Mouse (Mus musculus) monocyte, adult 2 months (primary cell): ENCODE data around the gene Layn.

Experiments
- DNase-seq, 2 experiments: peaks; one replicate each; pipeline ENCODE4 v3.0.0; 2022; ENCODE audit warnings: low spot score in 2 of 2, low read depth in 1 of 2

The Layn gene

DNA sequence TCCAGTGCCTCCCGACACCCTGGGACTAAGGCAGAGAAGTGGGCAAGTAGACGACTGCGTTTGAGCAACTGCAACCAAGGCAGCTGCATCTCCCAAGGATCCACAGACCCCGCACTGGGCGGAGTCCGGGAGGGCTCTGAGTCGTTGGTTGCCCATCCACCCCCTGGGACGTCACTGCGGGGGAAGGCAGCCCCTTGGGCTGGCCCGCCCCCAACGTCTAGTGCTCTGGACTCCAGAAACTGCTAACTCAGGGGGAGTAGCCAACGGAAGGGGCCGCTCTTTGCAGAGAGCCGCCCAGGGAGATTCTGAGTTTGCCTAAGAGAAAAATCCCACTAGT lies at the start of gene Layn:
TSS of gene Layn (minus strand) at position 116 of the 337 bp plus-strand sequence.
- peak; percentile 30 for DNase-seq

DNA sequence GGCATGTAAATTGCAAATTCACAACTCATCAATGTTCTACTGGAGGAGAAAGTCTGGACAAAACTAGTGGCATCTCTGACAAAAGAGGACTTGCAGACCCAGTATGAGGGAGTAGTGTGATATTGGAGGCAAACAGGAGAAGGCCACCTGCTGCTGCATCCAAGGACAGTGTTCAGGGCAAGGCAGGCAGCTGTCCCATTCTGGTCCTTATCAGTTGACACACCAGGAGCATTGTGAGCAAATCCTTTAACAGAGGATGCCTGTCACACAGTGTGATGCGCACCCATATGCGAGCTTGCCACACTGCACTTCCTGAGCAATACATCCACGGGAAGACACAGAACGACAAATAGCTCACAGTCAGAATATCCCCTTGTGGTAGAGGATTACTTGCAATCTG lies 37.9 kb upstream of the Layn start:
- DNase-seq, result no peak

DNA sequence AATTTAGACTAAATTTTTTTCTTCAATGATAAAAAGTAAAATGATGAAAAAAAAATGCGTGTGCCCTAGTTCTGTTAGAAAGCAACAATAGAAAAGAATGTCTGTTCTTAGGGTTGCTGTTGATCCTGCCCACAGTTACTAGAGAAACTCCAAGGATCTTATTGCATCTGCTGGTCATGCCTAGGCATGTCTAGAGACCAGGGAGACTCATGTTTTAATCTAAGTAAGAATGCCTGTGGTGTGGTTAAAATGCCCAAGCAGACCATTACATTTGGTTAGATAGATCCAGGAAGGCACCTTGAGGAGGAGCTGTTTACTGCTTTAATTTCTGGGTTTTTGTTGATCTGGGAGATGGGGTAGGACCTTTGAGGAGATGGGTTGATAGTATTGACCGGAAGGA lies 28.9 kb upstream of the Layn start:
- DNase-seq, result no peak

DNA sequence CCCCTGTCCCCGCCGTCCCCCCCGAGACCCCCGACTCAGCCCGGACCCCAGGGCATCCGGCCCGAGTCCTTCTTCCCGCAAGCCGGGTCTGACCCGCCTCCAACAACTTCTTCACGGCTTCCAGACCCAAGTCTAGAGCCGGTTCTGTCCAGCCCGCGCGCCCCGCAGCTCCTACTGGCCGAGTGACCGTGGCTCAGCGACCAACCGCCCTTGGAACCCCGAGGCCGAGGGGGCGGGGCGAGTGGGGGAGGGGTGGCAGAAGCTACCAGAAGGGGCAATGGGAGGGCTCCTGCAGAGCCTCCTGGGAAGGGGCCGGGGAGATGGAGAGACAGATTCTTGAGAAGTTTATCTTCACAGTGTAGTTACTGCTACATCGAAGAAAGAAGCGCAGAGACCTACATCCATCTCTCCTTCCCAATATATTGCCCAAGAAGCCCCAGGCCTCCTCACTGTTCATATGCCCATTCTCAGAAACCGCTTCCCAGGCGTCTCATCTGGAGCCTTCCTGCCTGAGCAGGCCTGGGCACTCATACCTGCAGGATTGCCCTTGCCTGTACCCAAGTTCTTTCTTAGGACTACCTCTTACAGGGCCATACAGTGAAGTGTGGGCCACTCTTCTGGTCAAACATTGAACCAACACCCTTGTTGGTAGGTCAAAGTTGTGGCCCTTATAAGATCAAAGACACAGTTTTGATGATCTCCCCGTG lies 27.1 kb upstream of the Layn start:
- DNase-seq, result no peak

DNA sequence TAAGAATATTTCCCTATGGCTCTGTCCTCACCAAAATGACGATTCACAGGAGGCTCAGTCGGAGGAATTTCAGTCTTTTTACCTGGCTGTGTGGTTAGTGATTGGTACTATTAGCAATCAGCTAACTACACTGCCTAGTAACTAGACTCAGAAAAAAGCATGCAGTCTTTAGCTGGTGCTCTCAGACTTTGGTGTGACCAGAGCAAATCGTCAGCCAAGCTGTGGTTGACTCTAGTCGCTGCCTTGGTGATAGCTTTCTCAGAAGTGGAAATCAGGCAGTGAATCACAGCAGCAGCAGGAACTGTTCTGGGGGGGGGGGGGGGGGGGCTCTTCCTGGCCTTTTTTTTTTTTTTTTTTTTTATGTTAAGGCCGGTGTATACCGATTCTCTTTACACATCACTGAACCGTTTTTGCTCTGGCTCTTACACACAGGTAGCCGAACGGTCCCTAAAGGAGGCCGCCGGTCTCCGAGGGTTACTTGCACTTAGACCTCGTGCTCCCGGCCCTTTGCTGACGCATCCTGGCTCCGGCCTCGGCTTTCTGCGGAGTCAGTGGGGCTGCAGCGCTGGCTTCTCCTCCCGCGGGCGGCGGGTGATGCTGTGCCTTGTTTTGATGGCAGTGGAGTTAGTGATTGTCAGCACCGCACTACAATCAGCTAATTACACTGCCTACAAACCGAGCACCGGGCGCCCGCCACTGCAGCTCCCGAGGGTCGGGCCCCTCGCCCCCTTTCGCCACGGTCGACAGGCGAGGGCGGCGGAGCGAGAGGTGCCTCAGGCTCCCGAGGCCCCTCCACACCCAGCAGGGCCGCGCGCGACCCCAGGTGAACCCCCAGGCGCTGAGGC lies 26.3 kb upstream of the Layn start:
- peak; percentile 5 to 26 for DNase-seq

DNA sequence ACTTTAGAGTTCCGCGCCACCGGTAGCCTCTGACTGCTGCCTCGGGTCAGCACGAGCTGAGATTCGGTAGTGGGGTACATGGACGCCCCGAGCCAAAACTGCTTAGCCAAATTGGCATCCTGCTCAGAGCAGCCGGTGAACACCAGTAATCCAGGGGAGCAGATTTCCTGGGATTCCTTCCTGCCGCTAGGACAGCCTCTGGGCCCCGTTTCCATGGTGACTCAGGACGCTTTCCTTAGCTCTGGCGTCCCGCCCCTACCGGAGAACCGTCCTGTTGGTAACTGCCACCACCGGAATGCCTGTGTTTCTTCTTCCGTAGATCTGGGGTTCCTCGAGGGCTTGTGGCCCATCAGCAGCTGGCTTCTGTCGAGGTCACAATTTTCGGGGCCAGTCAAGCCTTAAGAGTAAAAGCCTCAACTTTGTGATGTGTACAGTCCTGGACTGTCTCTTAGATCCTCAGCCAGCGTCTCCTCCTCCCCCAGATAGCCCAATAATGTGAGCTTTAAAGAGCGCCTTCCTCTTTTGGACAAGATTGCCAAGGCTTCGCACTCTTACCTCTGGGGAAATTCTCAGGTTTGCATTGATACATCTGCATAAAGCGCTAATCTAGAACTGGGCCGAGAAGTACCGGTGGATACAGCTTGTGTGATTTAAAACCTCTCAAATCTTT lies 25.0 kb upstream of the Layn start, which contains the start of gene 4833427G06Rik:
TSS of gene 4833427G06Rik (minus strand) at position 323 of the 670 bp plus-strand sequence.
- DNase-seq, result no peak

DNA sequence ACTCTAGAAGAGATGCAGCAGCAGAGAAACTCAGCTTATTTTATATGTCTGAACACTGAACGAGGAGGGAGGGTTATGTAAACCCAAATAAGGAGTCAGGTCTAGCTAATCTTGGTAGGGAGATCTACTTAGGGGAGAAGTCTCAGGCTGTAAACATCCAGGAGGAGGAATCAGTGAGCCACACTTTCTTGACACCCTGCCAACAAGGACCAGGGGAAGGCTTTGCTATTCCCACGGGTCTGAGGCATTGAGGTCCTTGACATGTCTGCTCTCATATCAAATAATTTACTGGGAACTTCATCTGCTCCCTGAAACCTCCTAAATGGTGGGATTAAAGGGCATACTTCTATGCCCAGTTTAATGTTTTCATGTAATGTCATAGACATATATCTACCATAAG lies 19.4 kb upstream of the Layn start:
- DNase-seq, result no peak

DNA sequence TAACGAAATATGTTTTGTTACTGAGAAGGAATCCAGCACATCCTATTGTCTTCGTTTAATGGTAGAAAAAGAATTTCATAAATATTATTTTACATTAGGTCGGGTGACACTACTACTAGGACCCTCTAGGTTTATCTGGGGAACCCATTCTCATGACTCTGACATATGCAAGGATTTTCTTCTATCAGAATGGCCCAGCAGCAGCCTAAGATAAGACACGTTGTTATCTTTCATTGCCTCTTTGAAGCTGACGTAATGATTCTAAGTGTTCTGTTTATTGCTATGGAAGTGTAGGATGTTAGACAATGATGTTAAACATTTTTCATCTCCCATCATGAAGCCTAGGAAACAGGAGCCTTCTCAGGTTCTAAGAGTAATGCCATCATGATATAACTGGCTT lies 16.8 kb upstream of the Layn start:
- no peak for DNase-seq

DNA sequence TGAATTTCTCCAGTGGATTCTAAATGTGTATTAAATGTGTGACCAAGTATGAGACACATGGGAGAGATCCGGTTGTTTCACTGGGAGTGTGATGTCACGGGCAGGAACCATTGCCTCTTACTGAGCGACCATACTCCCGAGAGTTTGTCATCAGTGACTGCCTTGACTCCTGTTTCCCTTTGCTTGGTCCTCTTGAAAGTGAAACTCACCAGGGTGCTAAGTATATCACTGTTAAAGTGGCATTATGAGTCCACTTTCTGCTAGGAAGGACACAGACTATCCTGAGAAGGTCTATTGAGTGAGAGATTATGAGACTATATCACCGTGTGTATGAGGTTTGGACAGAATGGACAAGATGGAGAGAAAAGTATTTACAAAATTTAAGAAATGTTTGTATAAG lies 4.7 kb upstream of the Layn start:
- DNase-seq, result no peak

DNA sequence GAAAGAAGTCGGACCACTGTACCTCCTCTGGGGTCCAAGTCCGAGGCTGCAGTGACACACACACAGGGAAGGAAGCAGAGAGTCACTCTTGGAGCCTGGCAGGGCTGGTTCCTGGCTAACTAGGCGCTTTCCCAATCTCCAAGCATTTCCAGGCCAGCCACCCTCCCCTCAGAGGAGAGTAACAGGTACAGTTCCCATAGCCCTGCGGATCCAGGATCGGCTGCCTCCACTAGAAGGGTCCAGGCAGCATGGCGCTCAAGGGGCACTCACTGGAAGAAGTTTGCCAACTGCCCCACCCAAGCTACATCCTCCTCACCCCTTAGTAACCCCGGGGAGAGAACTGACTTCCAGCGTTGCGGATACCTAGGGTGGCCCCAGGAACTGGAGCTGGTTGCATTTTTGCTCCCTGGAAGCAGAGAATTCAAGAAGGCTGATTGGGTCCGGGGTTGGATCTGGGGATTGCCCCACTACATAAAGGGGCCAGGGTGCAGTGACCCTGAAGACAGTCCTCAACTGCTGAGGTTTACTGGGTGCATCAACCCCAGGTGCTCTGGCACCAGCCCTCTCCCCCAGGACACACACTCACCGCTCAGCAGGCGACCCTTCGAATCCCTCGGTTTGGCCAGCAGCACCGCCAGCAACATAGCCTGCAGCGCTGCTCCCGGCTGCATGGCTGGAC lies 455 bp downstream of the Layn start:
- no peak for DNase-seq

DNA sequence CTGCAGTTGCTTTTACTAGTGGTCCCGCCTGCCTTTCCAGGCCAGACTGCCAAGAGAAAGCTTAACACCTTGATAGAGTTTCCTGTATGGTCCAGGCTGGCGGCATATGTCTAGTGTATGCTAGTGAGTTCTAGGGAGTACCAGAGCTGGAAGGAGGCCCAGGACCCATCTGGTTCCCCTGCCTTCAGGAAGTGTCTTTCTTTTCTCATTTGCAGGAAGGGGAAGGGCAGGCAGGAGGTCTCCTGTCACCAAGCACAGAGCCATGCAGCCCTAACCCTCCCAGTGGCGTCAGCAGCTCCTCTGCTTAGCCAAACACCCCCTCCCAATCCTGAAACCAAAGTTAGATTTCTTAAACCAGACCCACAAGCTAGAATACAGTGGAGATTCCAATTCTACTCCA lies 1.1 kb downstream of the Layn start:
- DNase-seq, result no peak

DNA sequence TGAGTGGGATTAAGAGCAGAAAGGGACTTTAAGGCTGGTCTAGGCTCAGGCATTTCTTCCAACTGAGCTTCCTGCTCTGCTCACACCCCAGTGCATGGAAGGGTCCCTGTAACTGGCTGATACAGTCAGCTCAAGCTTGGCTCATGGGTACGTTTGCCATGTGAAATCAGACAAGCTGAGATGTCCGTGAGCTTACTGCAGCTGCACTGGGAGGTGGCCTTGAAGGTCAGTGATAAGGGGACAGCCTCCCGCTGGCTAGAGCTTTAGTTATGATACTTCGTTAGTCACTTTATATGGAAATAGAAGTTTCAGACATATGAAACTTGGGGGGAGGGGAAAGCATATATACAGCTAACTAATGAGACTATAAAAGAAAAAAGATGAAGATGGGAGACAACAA lies 6.1 kb downstream of the Layn start:
- no peak for DNase-seq

DNA sequence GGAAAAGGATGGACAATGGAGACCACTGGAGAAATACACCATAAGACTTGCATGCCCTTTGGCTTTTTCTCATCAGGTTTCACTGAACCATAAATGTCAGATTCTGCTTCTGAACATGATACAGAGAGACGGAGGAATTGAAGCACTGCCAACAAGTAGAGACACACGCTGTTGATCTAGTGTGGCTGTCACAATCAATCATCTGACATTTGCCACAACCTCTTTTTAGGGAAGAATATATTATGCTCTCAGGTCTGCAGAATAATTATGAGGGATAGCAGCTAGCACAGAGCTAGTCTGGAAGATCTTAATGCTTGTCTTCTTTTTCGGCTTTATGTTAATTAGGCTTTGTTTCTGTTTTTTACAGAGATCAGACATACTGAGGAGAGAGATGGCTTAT lies 8.7 kb downstream of the Layn start:
- DNase-seq, result no peak

DNA sequence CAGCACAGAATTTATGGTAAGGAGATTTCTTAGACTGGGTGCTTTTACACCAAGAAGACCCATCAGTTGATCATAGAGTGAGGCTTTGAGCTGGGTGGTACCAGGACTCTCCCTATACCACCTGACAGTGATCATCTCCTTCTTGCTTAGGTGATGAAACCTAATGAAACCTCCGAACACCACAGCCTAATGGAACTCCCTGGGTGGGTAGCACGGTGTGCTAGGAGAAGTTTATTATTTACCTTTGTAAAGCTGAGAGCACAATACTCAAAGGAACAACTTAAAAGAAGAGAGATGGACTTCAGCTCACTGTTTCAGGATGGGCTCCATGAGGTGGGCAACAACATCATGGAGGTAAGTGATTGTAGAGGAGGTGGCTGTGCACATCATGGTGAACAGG lies 16.3 kb downstream of the Layn start, which contains the start of gene Btg4:
TSS of gene Btg4 (plus strand) at position 301 of the 400 bp plus-strand sequence.
- no peak for DNase-seq

DNA sequence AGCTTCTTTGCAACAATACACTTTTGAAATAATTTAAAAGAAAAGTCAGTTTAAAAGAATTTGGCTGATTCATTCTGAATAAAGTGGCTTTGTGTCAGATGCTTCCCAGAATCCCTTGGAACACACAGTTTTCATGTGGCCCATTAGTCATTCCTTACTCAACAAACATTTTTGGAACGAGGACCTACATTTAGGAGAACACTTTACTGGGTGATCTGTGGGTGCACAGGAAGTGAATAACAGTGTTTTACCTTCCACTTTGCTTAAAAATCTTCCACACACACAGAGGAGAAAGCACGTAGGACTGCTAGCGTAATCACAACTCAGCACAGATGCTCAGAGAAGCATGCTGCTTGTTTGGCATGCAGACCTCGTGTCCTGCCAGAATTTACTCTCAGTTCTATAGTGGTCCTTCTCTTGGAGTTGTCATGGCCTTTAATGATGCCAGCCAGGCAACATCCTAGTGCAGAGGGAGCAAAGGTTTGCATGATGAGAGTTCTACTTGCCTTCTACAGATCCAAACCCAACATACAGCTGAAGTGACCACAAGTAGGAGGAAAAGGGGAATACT lies 17.9 kb downstream of the Layn start:
- no peak for DNase-seq

DNA sequence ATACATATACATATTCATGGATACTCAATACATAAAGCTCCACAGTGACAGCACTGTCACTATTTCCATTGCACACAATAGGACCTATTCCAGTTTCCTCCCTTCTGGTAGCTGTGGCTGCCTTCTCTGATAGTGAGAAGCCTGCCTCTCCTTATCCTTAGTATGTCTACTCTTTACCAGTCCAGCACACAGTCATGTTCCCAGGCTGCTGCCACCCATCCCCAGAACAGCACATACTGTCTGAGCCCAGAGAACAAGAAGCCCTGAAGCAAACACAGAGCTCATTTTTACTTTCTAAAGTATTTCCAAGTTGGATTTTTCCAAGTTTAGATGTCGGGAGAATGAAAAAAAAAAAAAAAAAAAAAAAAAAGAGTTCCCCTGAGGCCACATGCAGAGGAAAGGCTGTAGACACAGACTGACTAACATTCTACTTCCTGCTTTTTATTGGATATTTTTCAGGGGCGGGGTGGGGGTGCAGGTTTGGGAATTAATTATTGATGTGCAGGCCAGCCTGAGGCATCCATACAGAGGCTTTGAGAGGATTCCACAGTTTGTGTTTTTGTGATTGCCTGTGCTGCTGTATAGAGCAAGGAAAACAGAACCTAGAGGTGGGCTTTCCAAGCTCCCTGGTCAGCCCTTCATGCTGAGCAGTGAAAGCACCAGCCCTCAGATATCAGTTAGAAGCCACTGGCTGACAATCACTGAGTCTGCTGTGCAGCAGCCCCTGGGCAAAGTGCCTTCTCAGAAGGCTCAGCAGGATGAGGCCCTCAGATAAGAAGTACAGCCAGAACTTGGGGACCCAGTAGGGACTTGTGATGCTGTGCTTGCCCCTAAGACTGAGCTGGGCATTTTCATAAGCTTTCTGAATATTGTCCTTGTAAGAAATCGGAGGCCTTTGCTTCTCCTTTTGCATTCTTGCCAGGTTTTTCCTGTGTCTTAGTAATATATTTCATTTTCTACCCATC lies 20.3 kb downstream of the Layn start:
- no peak for DNase-seq

DNA sequence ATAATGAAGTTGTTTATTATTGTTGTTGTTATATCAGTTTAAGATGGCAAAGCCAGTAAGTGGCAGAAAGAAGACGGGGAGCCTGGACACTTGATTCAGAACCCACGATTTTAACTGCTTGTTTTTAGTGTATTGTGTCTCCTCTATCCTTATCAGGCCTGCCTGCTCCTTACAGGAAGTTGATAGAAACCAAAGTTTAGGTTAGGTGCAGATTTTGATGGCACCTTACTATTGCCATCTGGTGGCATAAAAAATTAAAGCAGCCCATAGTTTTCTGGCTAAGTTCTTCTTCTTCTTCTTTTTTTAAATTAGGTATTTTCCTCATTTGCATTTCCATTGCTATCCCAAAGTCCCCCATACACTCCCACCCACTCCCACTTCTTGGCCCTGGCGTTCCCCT lies 24.7 kb downstream of the Layn start:
- no peak for DNase-seq

DNA sequence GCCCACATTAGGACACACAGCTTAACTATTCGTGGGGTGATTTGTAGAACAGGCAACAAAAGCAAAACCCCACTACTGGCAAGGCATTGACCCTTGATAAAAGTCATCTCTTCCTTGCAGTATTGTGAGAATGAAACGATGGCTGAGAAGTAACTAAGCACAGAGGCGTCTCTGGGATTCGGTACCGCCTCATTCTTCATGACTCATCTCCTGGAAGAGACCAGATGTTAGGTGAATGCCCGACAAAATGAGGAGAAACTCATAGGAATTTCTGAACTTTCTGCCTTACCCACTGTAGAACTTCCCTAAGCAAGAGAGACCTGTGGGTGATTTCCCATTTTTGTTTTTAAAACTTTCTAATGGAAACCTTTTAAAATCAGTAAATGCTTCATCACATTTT lies 34.8 kb downstream of the Layn start:
- DNase-seq, result no peak

DNA sequence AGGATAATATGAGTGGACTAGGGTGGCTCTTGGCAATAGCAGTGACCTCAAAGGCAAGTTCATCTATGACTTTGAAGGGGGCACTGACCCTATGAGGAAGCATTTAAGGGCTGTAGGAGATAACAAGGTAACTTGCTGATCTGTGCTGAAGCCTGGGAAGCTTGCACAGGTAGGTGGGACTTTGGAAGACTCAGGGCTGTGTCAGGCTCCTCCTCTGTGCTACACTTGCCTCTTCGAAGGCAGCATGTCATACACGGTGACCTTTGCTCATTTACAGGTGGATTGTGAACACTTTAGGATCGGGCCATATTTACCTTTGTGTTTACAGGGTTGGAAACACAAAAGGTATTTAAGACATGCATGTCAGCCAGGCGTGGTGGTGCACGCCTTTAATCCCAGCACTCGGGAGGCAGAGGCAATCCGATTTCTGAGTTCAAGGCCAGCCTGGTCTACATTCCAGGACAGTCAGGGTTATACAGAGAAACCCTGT lies 35.4 kb downstream of the Layn start:
- DNase-seq, result no peak
